Mouse (Mus musculus) liver, adult (tissue): ENCODE measurements around the gene Slc5a11.

Source experiments
- GATA4 ChIP-seq: IDR thresholded peaks from 2 replicates; pipeline ENCODE4 v1.6.1; 2014; ENCODE audit warnings: mild to moderate bottlenecking, low read length; ENCODE audit not compliant: insufficient replicate concordance

The Slc5a11 gene

DNA sequence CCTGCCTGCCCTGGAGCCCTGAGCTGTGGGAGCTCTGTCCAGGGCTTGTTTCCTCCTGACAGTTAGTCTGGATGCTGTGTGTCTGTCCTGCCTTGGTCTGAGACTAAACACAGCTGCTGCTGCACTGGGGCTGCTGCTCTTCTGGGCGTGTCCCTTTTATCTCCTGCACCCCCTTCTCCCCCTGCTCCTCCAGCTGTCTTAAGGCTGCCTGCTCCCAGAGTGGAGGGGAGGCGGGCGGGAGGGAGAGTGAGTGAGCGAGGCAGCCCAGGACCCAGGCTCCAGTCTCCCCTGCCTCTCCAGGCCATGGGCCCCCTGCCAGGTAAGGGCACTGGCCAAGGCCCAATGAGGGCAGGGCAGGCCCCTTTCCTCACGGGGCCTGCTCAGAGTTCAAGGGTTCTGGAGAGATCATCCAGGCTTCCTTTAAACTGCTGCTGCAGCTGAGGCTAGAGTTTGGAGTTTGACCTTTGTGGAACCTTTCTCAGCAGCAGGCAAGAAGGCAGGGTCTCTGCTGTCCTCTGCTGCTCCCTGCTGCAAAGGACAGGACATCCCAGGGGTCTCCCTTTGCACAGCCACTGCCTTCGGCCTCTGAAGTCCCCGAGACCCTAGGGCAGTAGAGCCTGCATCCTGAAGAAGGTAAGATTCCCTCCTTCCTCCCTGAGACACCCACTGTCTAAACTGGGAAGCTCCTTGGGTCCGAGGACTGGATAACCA, at the start of gene Slc5a11:
Gene Slc5a11 (plus strand): TSS at position 416 of the 711 bp plus-strand sequence.
- no peak for TF ChIP-seq GATA4

DNA sequence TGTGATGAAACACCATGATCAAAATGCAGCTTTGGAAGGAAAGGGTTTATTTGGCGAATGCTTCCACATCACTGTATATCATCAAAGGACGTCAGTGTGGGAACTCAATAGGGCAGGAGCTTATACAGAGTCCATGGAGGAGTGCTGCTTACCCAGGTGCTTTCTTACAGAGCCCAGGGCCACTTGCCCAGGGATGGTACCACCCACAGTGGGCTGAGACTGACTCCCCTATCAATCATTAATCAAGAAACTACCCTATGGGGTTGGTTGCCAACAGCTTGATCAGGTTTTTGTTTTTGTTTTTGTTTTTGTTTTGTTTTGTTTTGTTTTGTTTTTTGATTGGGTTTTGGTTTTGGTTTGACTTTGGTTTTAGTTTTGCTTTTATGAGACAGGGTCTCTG, 47.1 kb upstream of the Slc5a11 start:
- no peak for TF ChIP-seq GATA4

DNA sequence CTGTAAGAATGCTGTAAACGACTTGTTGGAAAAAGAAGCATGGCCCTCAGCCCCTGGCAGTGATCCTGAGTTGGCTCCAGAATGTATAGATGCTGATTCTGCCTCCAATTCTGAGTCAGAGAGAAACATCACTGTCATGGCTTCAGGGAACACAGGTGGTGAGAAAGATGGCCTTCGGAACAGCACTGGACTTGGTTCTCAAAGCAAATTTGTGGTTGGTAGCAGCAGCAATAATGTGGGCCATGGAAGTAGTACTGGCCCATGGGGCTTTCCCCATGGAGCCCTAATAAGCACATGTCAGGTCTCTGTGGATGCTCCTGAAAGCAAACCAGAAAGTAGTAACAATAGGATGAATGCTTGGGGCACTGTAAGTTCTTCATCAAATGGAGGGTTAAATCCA, 45.0 kb upstream of the Slc5a11 start:
- no peak for TF ChIP-seq GATA4

DNA sequence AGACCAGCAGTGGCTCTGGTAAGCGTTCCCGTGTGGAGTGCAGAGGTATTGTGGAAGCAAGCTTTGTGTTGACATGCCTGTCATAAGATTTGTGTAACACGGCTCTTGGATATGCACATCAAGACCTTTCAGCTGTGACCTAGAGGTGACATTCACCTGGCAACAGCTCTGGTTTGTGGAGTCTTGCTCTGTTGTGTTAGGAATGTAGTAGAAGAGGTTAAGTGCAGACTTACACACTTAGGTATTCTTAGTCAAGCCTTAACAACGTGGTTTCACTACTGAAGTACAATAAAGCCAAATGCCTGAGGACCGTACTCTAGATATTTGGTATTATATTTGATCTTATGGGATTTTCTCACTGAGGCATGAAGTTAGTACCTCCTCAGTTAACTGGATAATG, 42.5 kb upstream of the Slc5a11 start:
- TF ChIP-seq GATA4, result no peak

DNA sequence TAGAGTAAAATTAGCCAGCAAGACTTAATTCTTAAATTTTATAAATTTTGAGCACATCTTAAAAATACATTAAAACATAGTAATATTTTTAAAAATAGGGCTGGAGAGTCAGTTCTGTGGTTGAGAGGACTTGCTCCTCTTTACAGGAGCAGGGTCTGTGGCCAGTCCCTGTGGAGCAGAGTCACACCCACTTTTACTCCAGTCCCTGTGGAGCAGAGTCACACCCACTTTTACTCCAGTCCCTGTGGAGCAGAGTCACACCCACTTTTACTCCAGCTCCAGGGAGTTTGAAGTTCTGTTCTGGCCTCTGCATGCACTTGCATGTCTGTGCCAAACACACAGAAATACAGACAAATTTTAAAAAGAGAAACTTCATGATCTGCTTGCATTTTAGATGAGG, 37.4 kb upstream of the Slc5a11 start:
- no peak for TF ChIP-seq GATA4

GRCm38 (mm10) chr7:123181787-123182701, 32.5 kb upstream of the Slc5a11 start:
- no peak for TF ChIP-seq GATA4

GRCm38 (mm10) chr7:123184891-123185290, 29.7 kb upstream of the Slc5a11 start:
- no peak for TF ChIP-seq GATA4

- TF ChIP-seq GATA4, result no peak
Measured at GRCm38 (mm10) chr7:123186463-123186862, 28.1 kb upstream of the Slc5a11 start.

- TF ChIP-seq GATA4, result no peak
Measured at GRCm38 (mm10) chr7:123187246-123187645, 27.3 kb upstream of the Slc5a11 start.

GRCm38 (mm10) chr7:123188462-123188861, 26.1 kb upstream of the Slc5a11 start:
- TF ChIP-seq GATA4, result no peak

GRCm38 (mm10) chr7:123189762-123190161, 24.8 kb upstream of the Slc5a11 start:
- no peak for TF ChIP-seq GATA4

DNA sequence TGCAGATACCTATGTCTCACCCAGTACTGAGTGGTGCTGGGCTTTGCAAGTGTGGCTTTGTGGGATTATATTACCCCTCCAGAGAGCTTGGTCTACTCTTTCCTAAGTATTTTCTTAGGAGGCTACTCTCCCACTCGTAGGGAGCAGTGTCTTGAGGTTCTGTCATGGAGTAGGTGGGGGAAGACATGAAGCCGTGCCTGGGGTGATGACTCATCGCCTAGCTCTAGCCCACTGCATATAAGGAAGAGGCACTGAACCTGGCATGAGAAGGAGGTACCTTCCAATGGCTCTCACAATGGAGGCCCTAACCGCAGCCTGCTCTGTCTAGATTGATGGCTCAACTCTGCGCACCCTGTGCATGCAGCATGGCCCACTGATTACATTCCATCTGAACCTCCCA, 22.8 kb upstream of the Slc5a11 start:
- TF ChIP-seq GATA4, result no peak

GRCm38 (mm10) chr7:123193201-123193600, 21.4 kb upstream of the Slc5a11 start:
- TF ChIP-seq GATA4, result no peak

GRCm38 (mm10) chr7:123194696-123195095, 19.9 kb upstream of the Slc5a11 start:
- no peak for TF ChIP-seq GATA4

- no peak for TF ChIP-seq GATA4
Measured at GRCm38 (mm10) chr7:123196432-123196831, 18.1 kb upstream of the Slc5a11 start.

- TF ChIP-seq GATA4, result peak; percentile 56; the same call in 1 of the 2 replicates
Measured at GRCm38 (mm10) chr7:123198695-123199094, 15.9 kb upstream of the Slc5a11 start.
